Mouse (Mus musculus) hindbrain, postnatal 0 days (tissue): ENCODE data around the gene Cnpy2. TPM values are rescaled to one million over a fixed set of nuclear protein-coding genes. Genes with fewer than 3 reads are reported as not detected.

ENCODE experiments used
- ATAC-seq: fragments of 200-750 bp; cut with Nextera tagmentation; 2 replicates; pipeline ENCODE4 v1.8.0; 2017; ENCODE audit warnings: mild to moderate bottlenecking, moderate TSS enrichment, moderate library complexity
- DNase-seq: peaks from one replicate; pipeline ENCODE4 v3.0.0-alpha.2; 2015; ENCODE audit warnings: low spot score
- H3K27ac ChIP-seq: fragments of 300-500 bp; sonication (generic); 2 replicates; pipeline ENCODE4 v1.5.1; 2014; ENCODE audit warnings: mild to moderate bottlenecking
- H3K27me3 ChIP-seq: fragments of 300-500 bp; sonication (generic); 2 replicates; pipeline ENCODE4 v1.6.1; 2014; ENCODE audit warnings: low read length, mixed read lengths; ENCODE audit not compliant: insufficient read depth
- H3K36me3 ChIP-seq: fragments of 300-500 bp; sonication (generic); 2 replicates; pipeline ENCODE4 v1.6.1; 2014; ENCODE audit warnings: low read length, mixed read lengths; ENCODE audit not compliant: insufficient read depth
- H3K4me1 ChIP-seq: fragments of 300-500 bp; sonication (generic); 2 replicates; pipeline ENCODE4 v1.6.1; 2014; ENCODE audit warnings: antibody characterized with exemption, low read length, mixed read lengths; ENCODE audit not compliant: insufficient read depth
- H3K4me2 ChIP-seq: fragments of 300-500 bp; sonication (generic); 2 replicates; pipeline ENCODE4 v1.6.1; 2014; ENCODE audit warnings: low read depth, mild to moderate bottlenecking, low read length, moderate library complexity, mixed read lengths
- H3K4me3 ChIP-seq: fragments of 300-500 bp; sonication (generic); 2 replicates; pipeline ENCODE4 v1.5.1; 2014; ENCODE audit warnings: low read length
- H3K9ac ChIP-seq: fragments of 300-500 bp; sonication (generic); replicated peaks from 2 replicates; pipeline ENCODE4 v1.6.1; 2014; ENCODE audit warnings: mild to moderate bottlenecking, low read length, moderate library complexity, mixed read lengths
- H3K9me3 ChIP-seq: fragments of 300-500 bp; sonication (generic); 2 replicates; pipeline ENCODE4 v1.6.1; 2016; ENCODE audit warnings: low read length, mixed read lengths
- CTCF ChIP-seq: IDR thresholded peaks from 2 replicates; pipeline ENCODE4 v1.5.1; 2016; ENCODE audit warnings: antibody characterized with exemption, control low read depth, low read depth
- WGBS: fragments of 180-500 bp; shearing (Covaris S2); extraction: QIAGEN DNeasy Blood & Tissue Kit; methylation state at CpG from one replicate; pipeline ENCODE4 v1.1.7; 2014; 5-methylcytosine and 5-hydroxymethylcytosine counted together
- polyA plus RNA-seq: library from polyadenylated mRNA; unstranded; fragments of >200 nt; fragmentation: Nextera tagmentation; extraction: Ambion mirVana; gene quantifications from 2 replicates; pipeline ENCODE4 v1.2.1, GENCODE M21; 2015
- total RNA-seq: library from RNA; depleted of rRNA; stranded (reverse); fragments of >200 nt; gene quantifications from 2 replicates; pipeline ENCODE4 v1.2.3, GENCODE M21; 2014

Gene Cnpy2
- total and polyA plus RNA-seq, 2 experiments from 2014 or later = 42.9 to 186 TPM

GRCm38 (mm10) chr10:128340257-128340656 is 18.0 kb downstream of the Cnpy2 start:
- no peak for DNase-seq
- Histone ChIP-seq H3K4me2 (no peak overlapping the region), H3K36me3 (no peaks in the 10 kb centered on the region), H3K4me1 (peaks cover 14% of the 10 kb centered on the region), H3K27ac (no peak overlapping the region), H3K27me3 (no peaks in the 10 kb centered on the region), H3K9ac (no peak overlapping the region), H3K9me3 (no peaks in the 10 kb centered on the region), H3K4me3 (no peak overlapping the region)
- no peak for ATAC-seq
- TF ChIP-seq CTCF = peak; percentile 24; the same call in 1 of the 2 replicates
- 82% methylated on average over 2 of the region's 2 CpGs for WGBS

GRCm38 (mm10) chr10:128343436-128343835 is 21.2 kb downstream of the Cnpy2 start:
- Histone ChIP-seq H3K4me1 (peaks cover 14% of the 10 kb centered on the region), H3K4me3 (no peak overlapping the region), H3K27me3 (no peaks in the 10 kb centered on the region), H3K27ac (peak overlapping the region; percentile 64), H3K4me2 (no peak overlapping the region), H3K9ac (no peak overlapping the region), H3K9me3 (no peaks in the 10 kb centered on the region), H3K36me3 (no peaks in the 10 kb centered on the region)
- ATAC-seq (no peak), DNase-seq (no peak)
- TF ChIP-seq CTCF = no peak
- 73% methylated on average over 1 of the region's 1 CpGs for WGBS

DNA sequence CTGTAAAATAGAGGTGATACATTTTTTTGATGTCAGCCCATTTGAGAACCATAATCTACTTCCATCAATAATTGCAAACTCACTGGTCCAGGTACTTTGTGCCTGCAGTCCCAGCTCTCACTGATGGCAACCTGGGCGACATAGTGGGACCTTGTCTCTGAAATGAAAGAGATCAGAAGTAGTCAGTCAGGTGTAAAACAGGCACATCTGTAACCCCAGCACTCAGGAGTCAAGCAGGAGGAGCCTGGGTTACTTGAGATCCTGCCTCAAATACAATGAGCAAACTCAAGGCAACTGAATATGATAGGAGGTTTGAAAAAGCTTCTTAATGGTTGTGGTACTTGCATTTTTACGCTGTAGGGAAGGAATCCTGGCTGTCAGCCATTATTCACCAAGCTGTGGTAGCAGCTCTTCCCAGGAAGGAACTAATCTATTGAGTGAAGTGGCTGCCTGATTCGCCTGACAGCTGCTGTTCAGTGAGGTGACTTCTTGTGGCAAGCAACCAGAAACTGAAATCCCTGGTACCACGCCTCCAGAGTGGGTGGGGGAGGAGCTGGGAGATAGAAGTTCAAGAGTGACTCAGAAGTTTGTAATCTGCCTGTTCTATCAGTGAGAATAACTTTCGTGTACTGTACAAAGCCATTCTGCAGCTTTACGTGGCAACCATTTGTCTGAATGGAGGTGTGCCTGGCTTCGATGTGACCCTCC is 22.5 kb downstream of the Cnpy2 start:
- Histone ChIP-seq H3K27ac (peak overlapping the region; percentile 60), H3K36me3 (no peaks in the 10 kb centered on the region), H3K9me3 (no peaks in the 10 kb centered on the region), H3K9ac (no peak overlapping the region), H3K27me3 (no peaks in the 10 kb centered on the region), H3K4me1 (peaks cover 7% of the 10 kb centered on the region; the same call in 1 of the 2 replicates), H3K4me3 (peak overlapping the region; percentile 1; the same call in 1 of the 2 replicates), H3K4me2 (peak overlapping the region; percentile 24)
- DNase-seq (peak; percentile 81), ATAC-seq (peak; percentile 70)
- TF ChIP-seq CTCF = no peak
- WGBS = 42% methylated on average over 7 of the region's 7 CpGs

DNA sequence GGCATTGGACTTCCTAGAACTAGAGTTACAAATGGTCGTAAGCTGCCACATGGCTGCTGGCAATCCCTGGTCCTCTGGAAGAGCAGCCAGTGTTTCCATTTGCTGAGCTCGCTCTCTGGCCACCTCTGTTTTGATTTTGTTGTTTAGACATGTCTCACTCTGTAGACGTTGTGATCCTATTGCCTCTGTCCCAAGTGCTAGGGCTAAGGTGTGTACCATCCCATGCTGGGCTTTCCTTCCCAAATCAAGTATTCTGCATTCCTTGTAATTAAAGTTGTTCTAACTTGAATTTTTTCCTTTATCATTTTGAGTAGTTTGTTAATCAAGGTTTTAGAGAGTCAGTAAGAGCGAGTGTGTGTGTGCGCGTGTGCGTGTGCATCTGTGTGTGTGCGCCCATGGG is 25.3 kb downstream of the Cnpy2 start:
- H3K4me3 ChIP-seq = no peak overlapping the region
- no peak for DNase-seq
- WGBS = 87% methylated on average over 8 of the region's 8 CpGs
- H3K9me3 ChIP-seq = no peaks in the 10 kb centered on the region
- peaks cover 19% of the 10 kb centered on the region for H3K36me3 ChIP-seq
- H3K4me2 ChIP-seq = no peak overlapping the region
- H3K9ac ChIP-seq = no peak overlapping the region
- H3K27ac ChIP-seq = no peak overlapping the region
- TF ChIP-seq CTCF = no peak
- H3K27me3 ChIP-seq = no peaks in the 10 kb centered on the region
- no peak for ATAC-seq
- peaks cover 4% of the 10 kb centered on the region; the same call in 1 of the 2 replicates for H3K4me1 ChIP-seq

- Histone ChIP-seq H3K4me1 (no peaks in the 10 kb centered on the region), H3K4me2 (no peak overlapping the region), H3K27me3 (no peaks in the 10 kb centered on the region), H3K36me3 (peaks cover 58% of the 10 kb centered on the region), H3K4me3 (no peak overlapping the region), H3K9me3 (no peaks in the 10 kb centered on the region), H3K9ac (no peak overlapping the region), H3K27ac (no peak overlapping the region)
- TF ChIP-seq CTCF = peak; percentile 70
- 57% methylated on average over 2 of the region's 2 CpGs for WGBS
- ATAC-seq (no peak), DNase-seq (peak; percentile 78)
Observed at GRCm38 (mm10) chr10:128358796-128359195, 36.5 kb downstream of the Cnpy2 start.

DNA sequence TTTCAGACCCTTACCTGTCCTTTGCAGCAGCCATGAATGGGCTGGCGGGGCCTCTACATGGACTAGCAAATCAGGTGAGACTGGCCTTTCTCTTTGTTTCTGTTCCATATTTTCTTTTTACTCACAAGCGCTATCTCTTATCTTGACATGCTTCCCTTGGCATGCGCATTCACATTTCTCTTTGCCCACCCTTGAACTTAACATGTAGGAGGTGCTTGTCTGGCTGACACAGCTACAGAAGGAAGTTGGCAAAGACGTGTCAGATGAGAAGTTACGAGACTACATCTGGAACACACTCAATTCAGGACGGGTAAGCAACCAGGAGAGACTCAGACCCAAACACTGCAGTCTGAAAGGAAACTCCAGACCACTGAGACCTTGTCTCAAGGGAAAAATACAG is 37.0 kb downstream of the Cnpy2 start:
- H3K27ac ChIP-seq = no peak overlapping the region

GRCm38 (mm10) chr10:128361836-128362235 is 39.6 kb downstream of the Cnpy2 start:
- ATAC-seq (no peak), DNase-seq (no peak)
- 94% methylated on average over 6 of the region's 6 CpGs for WGBS
- H3K9me3 ChIP-seq = no peaks in the 10 kb centered on the region
- H3K9ac ChIP-seq = no peak overlapping the region
- peaks cover 42% of the 10 kb centered on the region for H3K36me3 ChIP-seq
- no peak overlapping the region for H3K4me3 ChIP-seq
- H3K4me1 ChIP-seq = no peaks in the 10 kb centered on the region
- H3K4me2 ChIP-seq = no peak overlapping the region
- no peaks in the 10 kb centered on the region for H3K27me3 ChIP-seq
- H3K27ac ChIP-seq = no peak overlapping the region
- no peak for TF ChIP-seq CTCF

More for the DNA sequence above, 37.0 kb downstream of the Cnpy2 start:
- no peak overlapping the region for H3K4me2 ChIP-seq
- no peak overlapping the region for H3K9ac ChIP-seq
- H3K4me3 ChIP-seq = no peak overlapping the region
- ATAC-seq (no peak), DNase-seq (no peak)
- 96% methylated on average over 6 of the region's 6 CpGs for WGBS
- H3K27me3 ChIP-seq = no peaks in the 10 kb centered on the region
- peaks cover 54% of the 10 kb centered on the region for H3K36me3 ChIP-seq
- no peaks in the 10 kb centered on the region for H3K4me1 ChIP-seq
- H3K9me3 ChIP-seq = no peaks in the 10 kb centered on the region
- TF ChIP-seq CTCF = no peak
